Mouse (Mus musculus): Measurements from ENCODE around the gene Ccdc121. TPM values are rescaled to one million over a fixed set of nuclear protein-coding genes. Genes with fewer than 3 reads are reported as not detected.
"Not testable (repeated sequence)": the region's sequence is repeated elsewhere in the genome, so short reads cannot be mapped to it uniquely, and the experiment has no call there.

Gene Ccdc121
- polyA plus RNA-seq, 1 experiment from 2014 or later: not detected

DNA sequence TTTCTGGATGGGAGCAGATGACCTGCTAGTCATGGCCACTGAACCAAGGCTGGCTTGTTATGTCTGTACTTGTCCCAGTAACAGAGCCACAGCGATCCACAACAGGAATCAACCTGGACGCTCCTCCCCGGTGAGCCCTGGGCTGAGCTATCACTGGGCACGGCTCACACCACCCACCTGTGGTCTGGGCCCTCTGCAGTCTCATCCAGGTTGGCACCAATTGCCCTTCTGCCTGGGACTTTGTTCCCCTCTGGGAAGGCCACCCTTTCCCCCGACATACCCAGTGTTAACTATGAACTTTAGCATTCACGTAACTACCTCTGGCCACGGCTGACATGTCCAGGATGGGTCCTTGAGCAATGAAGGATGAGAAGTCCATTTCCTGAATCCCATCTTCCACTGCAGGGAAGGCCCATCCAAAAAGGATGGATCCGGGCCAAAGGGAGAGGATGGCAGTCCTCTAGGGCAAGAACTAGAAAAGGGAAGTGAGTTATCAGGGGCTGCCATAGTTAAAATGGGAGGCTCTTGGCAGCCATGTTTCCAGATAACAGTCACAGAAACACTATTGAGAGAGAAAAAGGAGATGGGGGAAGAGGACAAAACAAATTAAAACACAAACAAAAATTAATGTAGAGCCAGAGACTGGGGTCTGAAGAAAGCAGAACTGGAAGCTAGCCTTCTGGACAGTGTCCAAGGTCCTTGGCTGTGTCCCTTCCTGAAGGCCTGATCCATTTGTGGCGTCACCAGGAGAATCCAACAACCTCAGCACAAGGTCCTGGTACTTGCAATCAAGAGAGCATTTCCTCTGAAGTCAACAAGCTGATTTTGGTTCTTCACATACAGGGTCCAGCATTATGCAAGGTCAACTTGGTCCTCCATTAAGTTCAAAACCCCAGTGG is 26.6 kb upstream of the Ccdc121 start:
- Histone ChIP-seq H3K27ac (no peak overlapping the region), H3K4me1 (replicated peaks) (peaks cover 10% of the 10 kb centered on the region), H3K9me3 (no peaks in the 10 kb centered on the region), H3K4me2 (no peak overlapping the region), H3K9ac (no peak overlapping the region), H3K36me3 (no peaks in the 10 kb centered on the region), H3K27me3 (no peaks in the 10 kb centered on the region), H3K4me3 (no peak overlapping the region)
- no peak for ATAC-seq (ENCODE audit: low FRiP score)
- WGBS: 95% methylated on average over 9 of the region's 9 CpGs

DNA sequence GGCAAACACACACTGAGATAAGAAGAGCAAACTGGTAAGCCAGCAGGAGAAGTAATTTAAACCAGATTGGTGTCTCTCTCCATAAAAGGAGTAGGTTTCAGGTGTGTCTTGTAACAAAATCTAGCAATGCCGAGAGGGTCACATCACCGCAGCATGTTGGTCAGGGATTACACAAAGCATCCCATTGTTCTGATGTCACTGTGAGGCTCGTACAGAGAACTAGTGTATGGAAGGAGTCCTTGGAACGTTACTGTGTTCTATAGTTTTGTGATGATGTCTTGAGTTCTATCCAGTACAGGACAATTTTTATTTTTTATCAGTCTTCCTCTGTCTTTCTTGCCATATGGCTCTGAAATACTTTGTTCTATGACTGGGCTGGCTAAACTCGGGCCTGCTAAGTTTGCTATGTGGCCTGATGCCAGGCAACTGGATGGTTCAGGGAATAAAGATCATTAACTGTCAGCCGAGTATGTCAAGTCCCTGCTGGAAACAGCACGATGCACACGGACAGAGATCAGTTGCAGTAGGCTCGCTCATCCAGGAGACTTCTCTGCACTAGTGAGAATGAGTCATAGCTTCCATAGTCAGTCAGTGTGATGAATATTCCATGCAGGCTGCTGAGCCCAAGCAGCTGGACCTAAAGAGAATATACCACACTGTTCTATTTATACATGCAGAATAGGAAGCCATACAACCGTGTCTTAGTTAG is 24.1 kb upstream of the Ccdc121 start:
- Histone ChIP-seq H3K4me3 (no peak overlapping the region), H3K4me2 (no peak overlapping the region), H3K9ac (no peak overlapping the region), H3K9me3 (no peaks in the 10 kb centered on the region), H3K4me1 (replicated peaks) (peaks cover 5% of the 10 kb centered on the region), H3K27me3 (no peaks in the 10 kb centered on the region), H3K27ac (no peak overlapping the region), H3K36me3 (no peaks in the 10 kb centered on the region)
- ATAC-seq (ENCODE audit: low FRiP score): no peak
- 55% methylated on average over 10 of the region's 10 CpGs for WGBS

DNA sequence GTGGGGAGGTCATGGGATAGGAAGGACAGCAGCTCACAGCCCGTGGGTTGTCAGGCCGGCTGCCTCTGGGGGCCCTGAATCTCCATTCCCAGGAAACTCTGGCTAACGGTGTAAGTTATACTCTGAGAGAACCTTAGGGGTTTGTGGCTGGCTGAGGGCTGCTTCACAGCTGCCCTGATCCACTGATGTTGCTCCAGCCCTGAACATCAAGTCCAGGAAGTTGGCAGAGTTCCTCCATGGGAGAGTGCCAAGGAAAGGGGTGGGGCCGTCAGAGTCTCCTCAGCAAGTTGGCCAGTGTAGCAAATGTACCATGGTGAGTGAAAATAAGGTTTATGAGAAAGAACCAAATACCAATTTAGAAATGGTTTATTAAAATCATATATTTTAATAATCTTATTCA is 18.1 kb upstream of the Ccdc121 start:
- WGBS: 63% methylated on average over 4 of the region's 4 CpGs
- Histone ChIP-seq H3K4me2 (no peak overlapping the region), H3K9me3 (no peaks in the 10 kb centered on the region), H3K4me3 (no peak overlapping the region), H3K36me3 (no peaks in the 10 kb centered on the region), H3K27me3 (no peaks in the 10 kb centered on the region), H3K4me1 (replicated peaks) (no peaks in the 10 kb centered on the region), H3K27ac (no peak overlapping the region), H3K9ac (no peak overlapping the region)
- ATAC-seq (ENCODE audit: low FRiP score): no peak

DNA sequence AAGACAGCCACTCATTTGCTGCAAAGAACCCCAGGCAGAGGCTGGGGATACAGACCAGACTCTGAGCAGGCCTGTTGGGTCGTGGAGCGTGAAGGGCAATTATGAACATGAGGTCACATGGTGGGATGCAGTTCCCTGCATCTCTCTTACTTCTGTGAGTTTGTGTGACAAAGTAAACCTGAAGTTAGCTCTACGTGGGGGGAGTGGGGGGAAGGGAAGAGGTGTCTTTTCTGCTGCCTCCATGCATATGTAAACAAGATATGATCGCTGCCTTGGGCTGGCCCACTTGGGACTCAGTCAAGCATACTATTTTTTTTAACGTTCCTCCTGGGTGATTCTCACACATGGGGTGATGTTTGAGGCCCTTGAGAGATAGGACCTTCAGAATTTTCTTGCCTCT is 14.7 kb upstream of the Ccdc121 start:
- no peak overlapping the region for H3K4me2 ChIP-seq
- no peaks in the 10 kb centered on the region for H3K36me3 ChIP-seq
- H3K27ac ChIP-seq: no peak overlapping the region
- no peak overlapping the region for H3K4me3 ChIP-seq
- no peak overlapping the region for H3K9ac ChIP-seq
- no peaks in the 10 kb centered on the region for H3K27me3 ChIP-seq
- WGBS: 51% methylated on average over 5 of the region's 5 CpGs
- ATAC-seq (ENCODE audit: low FRiP score): no peak
- H3K4me1 ChIP-seq (replicated peaks): no peaks in the 10 kb centered on the region; the same call in 1 of the 2 replicates
- no peaks in the 10 kb centered on the region for H3K9me3 ChIP-seq

DNA sequence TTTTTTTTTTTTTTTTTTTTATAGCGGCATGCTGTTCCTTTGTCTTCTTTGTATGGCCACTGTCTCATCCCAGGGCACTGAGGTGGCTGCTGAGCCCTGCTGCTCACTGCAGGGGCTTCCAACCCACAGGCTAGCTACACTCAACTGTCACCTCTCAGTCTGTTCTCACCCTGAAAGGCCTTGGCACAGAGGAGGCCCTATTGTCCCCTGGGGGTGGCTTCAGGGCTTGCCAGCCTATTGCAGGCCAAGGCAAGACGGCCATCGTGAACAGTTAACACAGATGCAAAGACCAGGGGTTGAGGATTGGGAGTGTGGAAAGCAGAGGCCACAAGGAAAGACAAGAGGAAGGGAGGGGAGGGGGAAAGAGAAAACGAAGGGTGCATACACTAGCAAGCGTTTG is 12.6 kb upstream of the Ccdc121 start:
- Histone ChIP-seq H3K4me3 (no peak overlapping the region), H3K4me1 (replicated peaks) (no peaks in the 10 kb centered on the region; the same call in 1 of the 2 replicates), H3K9me3 (no peaks in the 10 kb centered on the region), H3K27me3 (no peaks in the 10 kb centered on the region), H3K4me2 (no peak overlapping the region), H3K36me3 (no peaks in the 10 kb centered on the region), H3K9ac (no peak overlapping the region), H3K27ac (no peak overlapping the region)
- no peak for ATAC-seq (ENCODE audit: low FRiP score)
- WGBS: 50% methylated on average over 5 of the region's 5 CpGs

DNA sequence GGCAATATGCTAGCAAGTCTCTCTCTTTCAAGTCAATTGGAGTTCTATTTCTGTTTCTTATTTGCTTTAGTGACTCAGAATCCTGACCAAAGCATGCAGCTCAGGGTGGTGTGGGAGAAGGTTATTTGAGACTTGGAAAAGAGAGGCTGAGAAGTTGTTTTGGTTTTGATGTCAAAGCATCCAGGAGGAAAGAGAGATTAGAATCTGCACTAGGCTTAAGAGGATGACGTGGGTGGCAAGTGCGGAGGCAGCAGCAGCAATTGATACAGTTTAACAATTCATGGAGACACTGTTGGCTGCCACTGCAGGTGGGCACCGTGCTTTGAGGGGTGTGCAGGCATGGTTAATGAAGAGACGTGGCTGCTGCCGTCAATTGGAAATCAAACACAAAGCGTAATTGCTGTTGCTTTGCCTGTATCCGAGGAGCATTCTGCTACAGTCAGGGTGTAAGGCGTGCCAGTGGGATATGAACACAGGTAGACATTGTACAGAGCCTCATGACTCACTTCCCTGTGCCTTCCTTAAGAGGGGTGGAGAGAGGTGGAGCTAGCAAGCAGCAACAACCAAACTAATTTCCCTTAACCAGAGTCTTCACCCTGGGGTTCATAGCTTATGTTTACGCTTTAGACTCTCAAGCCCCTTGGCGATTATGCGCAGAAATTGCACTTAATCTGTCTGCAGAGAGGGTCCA is 10.3 kb upstream of the Ccdc121 start:
- WGBS: 71% methylated on average over 11 of the region's 11 CpGs
- no peaks in the 10 kb centered on the region for H3K36me3 ChIP-seq
- H3K4me3 ChIP-seq: no peak overlapping the region
- no peaks in the 10 kb centered on the region; the same call in 1 of the 2 replicates for H3K4me1 ChIP-seq (replicated peaks)
- no peak overlapping the region for H3K4me2 ChIP-seq
- no peaks in the 10 kb centered on the region for H3K9me3 ChIP-seq
- no peak for ATAC-seq (ENCODE audit: low FRiP score)
- H3K27me3 ChIP-seq: no peaks in the 10 kb centered on the region
- no peak overlapping the region for H3K27ac ChIP-seq
- no peak overlapping the region for H3K9ac ChIP-seq

DNA sequence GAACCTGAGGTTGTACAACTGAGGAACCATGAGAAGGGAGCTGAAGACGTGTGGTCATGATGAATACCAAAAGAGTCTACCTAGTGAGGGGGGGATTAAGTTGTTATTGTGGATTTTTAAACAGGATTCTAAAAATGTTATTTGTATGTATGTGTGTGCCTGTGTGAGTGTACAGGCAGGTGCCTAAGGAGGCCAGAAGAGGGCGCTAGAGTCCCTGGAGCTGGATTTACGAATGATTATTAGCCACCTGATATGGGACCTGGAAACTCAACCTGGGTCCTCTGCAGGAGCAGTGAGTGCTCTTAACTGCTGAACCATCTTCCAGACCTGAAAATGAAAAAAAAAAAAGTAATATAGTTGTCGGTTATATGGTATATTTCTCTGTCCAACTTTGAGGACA is 7.9 kb upstream of the Ccdc121 start:
- no peaks in the 10 kb centered on the region; the same call in 1 of the 2 replicates for H3K4me1 ChIP-seq (replicated peaks)
- H3K9ac ChIP-seq: no peak overlapping the region
- ATAC-seq (ENCODE audit: low FRiP score): no peak
- H3K27me3 ChIP-seq: no peaks in the 10 kb centered on the region
- 85% methylated on average over 4 of the region's 4 CpGs for WGBS
- H3K4me3 ChIP-seq: no peak overlapping the region
- no peak overlapping the region for H3K27ac ChIP-seq
- H3K36me3 ChIP-seq: no peaks in the 10 kb centered on the region
- H3K9me3 ChIP-seq: no peaks in the 10 kb centered on the region
- no peak overlapping the region for H3K4me2 ChIP-seq

DNA sequence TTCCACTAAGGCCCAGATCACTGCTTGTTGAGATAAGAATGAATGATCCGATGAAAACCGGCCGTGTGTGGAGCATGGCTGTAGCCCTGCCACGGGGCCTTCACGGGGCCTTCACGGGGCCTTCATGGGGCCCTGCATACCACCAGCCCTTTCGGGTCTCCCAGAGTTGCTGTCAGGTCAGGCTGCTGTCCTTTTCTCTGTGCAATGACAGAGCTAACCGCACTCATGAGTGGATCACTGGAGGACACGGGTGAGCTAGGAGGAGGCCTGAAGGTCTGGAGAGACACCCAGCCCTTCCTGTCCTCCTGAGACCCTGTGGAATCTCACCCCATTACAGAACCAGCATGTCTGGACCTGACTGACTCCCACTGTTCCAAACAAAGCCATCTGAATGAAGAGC is 6.8 kb upstream of the Ccdc121 start:
- WGBS: 95% methylated on average over 9 of the region's 9 CpGs
- Histone ChIP-seq H3K9me3 (no peaks in the 10 kb centered on the region), H3K4me3 (no peak overlapping the region), H3K36me3 (no peaks in the 10 kb centered on the region), H3K4me1 (replicated peaks) (no peaks in the 10 kb centered on the region; the same call in 1 of the 2 replicates), H3K27me3 (no peaks in the 10 kb centered on the region), H3K27ac (no peak overlapping the region), H3K4me2 (no peak overlapping the region), H3K9ac (no peak overlapping the region)
- ATAC-seq (ENCODE audit: low FRiP score): no peak

DNA sequence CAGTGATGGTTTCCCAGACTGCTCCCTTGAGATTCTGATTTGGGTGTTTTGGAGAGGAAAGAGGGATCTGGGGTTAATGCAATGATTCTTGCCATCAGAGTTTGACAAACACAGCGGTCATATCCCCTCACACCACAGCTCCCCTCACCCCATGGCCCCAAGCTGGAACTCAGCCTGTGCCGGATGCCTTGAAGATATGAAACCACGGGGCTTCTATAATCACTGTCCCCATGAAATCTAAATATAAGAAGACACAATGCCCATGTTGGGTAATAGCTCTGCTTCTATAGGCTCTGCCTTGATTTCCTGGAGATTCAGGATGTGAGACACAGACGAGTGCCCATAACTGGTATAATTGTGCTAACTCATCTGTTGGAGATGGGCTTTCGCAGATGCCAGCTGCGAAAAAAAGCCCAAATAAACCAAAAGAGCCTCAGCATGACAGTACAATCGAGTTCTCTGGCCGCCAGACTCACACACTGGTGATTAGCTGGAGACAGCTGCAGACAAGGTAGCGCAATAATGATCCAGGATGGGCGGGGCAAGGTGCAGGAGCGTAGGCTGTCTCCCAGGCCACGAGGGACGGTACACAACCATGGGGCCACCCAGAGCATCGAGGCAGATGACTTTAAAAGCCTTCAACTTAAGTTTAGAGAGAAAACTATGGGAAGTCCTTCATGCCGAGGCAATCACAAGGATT is 1.3 kb upstream of the Ccdc121 start:
- Histone ChIP-seq H3K4me2 (no peak overlapping the region), H3K27ac (no peak overlapping the region), H3K9ac (no peak overlapping the region), H3K9me3 (no peaks in the 10 kb centered on the region), H3K36me3 (no peaks in the 10 kb centered on the region), H3K4me3 (no peak overlapping the region), H3K27me3 (no peaks in the 10 kb centered on the region), H3K4me1 (replicated peaks) (no peaks in the 10 kb centered on the region)
- no peak for ATAC-seq (ENCODE audit: low FRiP score)
- 86% methylated on average over 15 of the region's 15 CpGs for WGBS

DNA sequence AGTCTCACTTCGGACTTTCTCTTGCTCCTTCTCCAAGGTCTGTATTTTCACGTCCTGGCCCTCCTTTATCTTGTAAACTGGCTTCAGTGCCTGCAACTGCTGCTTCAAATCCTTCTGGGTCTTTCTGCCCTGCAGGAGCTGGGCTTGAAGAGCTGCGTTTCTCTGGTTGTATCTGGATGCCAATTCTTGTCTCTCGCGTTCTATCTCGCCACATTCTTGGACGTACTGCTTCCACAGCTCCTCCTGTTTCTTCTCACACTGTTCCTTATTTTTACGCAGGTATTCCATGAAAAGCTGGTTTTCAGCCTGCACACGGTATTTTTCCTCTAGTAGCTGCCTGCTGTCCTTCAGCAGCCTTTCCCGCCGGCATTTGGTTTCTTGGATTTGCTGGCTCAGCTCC is 396 bp downstream of the Ccdc121 start:
- not testable (repeated sequence) for ATAC-seq (ENCODE audit: low FRiP score); H3K27me3 ChIP-seq; H3K27ac ChIP-seq; H3K4me2 ChIP-seq; H3K36me3 ChIP-seq; H3K4me3 ChIP-seq; H3K4me1 ChIP-seq (replicated peaks); H3K9me3 ChIP-seq; H3K9ac ChIP-seq
- WGBS: 83% methylated on average over 11 of the region's 11 CpGs

DNA sequence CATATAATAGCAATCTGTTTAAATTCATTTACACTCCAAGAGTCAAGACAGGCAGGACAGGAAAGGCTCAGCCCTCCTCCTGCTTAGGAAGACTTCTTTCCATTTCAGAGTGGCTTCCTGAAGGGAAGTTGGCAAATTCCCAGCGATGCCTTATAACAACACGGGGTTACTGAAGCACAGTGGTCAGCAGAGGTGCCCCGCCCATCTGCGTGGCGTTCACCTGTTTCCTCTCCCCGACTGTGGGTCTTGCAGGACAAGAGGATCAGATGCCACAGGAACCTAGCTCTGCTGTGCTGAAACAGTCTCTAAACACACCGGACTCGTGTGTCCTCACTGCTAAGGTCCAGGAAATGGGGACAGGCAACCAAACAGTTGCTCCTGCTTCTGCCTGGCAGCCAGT is 5.9 kb downstream of the Ccdc121 start:
- Histone ChIP-seq H3K9ac (no peak overlapping the region), H3K27me3 (no peaks in the 10 kb centered on the region), H3K36me3 (no peaks in the 10 kb centered on the region), H3K4me2 (no peak overlapping the region), H3K4me3 (no peak overlapping the region), H3K27ac (no peak overlapping the region), H3K4me1 (replicated peaks) (no peaks in the 10 kb centered on the region), H3K9me3 (no peaks in the 10 kb centered on the region)
- ATAC-seq (ENCODE audit: low FRiP score): no peak
- WGBS: 73% methylated on average over 8 of the region's 8 CpGs

DNA sequence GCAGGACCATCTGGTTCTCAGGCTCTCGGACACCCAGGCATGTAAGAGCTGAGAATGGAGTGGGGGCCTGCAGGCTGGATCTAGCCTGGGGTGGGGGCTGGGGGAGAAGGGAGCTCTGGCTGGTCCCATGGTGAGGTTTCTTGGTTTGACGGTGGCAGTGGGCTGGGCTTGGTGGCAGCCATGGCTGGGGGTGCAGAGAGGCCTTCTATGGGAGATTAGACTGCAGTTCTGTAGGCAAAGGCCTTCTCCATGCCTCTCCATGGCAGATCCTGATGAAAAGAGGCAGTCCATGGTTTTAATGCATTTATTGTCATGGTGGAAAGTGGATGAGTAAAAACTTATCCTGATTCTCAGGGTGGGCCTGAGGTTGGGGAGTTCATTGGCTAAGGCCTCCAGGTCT is 7.8 kb downstream of the Ccdc121 start:
- H3K36me3 ChIP-seq: no peaks in the 10 kb centered on the region
- H3K4me1 ChIP-seq (replicated peaks): no peaks in the 10 kb centered on the region
- H3K9ac ChIP-seq: no peak overlapping the region
- no peak for ATAC-seq (ENCODE audit: low FRiP score)
- no peak overlapping the region for H3K27ac ChIP-seq
- no peak overlapping the region for H3K4me2 ChIP-seq
- 95% methylated on average over 2 of the region's 2 CpGs for WGBS
- H3K4me3 ChIP-seq: no peak overlapping the region
- no peaks in the 10 kb centered on the region for H3K9me3 ChIP-seq
- no peaks in the 10 kb centered on the region for H3K27me3 ChIP-seq
